Mouse (Mus musculus) heart, adult 2 months (tissue): ENCODE measurements around the gene Cyp27b1.

Source experiments
- CTCF ChIP-seq: fragments of 200-600 bp; IDR thresholded peaks from 2 replicates; pipeline ENCODE4 v1.8.1; 2022; ENCODE audit warnings: antibody characterized with exemption, mild to moderate bottlenecking, moderate library complexity
- EP300 ChIP-seq: fragments of 200-500 bp; IDR thresholded peaks from 2 replicates; pipeline ENCODE4 v1.6.1; 2011; ENCODE audit warnings: low read depth, low read length, control low read depth; ENCODE audit not compliant: insufficient read depth
- POLR2A ChIP-seq: fragments of 200-500 bp; IDR thresholded peaks from 2 replicates; pipeline ENCODE4 v1.6.1; 2011; ENCODE audit warnings: mild to moderate bottlenecking, low read depth, low read length, control low read depth; ENCODE audit not compliant: insufficient read depth

DNA sequence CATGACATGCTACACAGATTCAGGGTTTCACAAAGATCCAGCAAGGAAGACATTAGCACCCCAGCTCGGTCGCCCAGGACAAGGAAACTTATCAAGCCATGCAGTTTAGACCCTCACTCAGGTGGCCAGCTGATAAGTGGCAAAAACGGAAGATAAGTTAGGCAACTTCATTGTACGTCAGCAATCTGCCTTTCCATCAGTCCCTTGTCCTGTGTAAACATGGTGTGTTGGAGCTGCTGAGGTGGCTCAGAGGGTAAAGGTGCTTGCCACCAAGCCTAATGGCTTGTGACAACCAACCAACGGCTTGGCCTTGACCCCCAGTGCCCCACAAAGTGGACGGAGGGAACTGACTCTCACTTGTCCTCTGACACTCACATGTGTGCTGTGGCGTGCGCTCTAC, 52.4 kb downstream of the Cyp27b1 start:
- TF ChIP-seq CTCF (no peak), POLR2A (no peak), EP300 (no peak)
